Comparison of ENCODE assay signal across 7 mouse cellular contexts in the genomic region with DNA sequence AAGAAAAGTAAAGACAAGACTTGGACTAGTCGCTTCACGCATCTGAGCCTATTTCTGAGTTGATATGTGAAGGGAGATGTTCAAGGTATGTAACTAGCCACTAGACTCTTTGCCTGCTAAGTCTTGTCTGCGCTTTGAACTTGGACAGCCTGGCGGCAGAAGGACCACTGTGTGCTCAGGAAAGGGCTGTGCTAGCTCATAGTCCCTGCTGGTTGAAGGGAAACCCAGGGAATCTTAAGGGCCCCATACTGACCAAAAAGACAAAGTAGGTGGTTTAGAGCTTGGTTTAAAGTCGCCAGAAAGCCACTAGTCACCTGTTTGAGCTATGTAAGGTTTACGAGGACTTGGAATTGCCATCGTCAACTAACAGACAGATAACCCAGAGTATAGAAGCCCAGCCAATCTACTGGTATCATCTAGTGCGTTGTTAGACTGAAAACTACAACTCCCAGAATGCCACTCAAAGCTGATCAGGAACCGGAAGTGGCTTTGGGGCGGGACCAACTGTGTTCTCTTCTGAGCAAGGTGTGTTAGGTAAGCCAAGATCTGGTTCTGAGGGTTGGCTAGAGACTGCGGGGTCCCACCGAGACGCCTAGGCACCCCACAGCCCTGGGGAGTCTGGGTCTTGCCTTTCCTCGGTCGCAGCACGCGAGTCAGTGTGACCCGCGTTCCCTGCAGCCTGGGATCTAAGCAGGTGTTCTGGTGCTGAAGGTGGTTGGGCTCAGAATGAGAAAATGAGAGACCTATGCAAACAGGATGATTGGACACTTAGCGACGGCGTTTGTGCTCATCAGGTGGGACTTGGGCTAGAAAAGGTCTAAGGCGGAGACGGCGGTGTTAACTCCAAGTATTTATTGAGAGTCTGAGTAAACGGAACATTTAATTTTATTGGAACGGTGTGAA. TPM values are rescaled to one million over a fixed set of nuclear protein-coding genes. Genes with fewer than 3 reads are reported as not detected.
DNase-seq lines count a peak whose midpoint lies in the region; ATAC-seq lines count a peak whose summit lies in the region.

A gene (plus strand): TSS at position 466 of the 903 bp plus-strand sequence.

- DNase-seq in adipocyte (ENCODE audit: low spot score) = peak; percentile 68
- DNase-seq in cerebellum, postnatal 25 days = peak; percentile 79 to 86
- DNase-seq in frontal cortex, postnatal 36 days (ENCODE audit: low spot score in 2 of 2) = peak; percentile 62 to 73
- DNase-seq in induced T-regulatory cell, adult 2 months (ENCODE audit: low read depth) = peak; percentile 93
- peak; percentile 47 to 72 for DNase-seq in left cerebral cortex, adult 8-10 months (ENCODE audit: low spot score in 2 of 2)
- peak; percentile 55 to 75 for DNase-seq in right cerebral cortex, postnatal 36 days (ENCODE audit: low spot score in 2 of 2)

- ATAC-seq in megakaryocyte, adult 5-6 weeks (ENCODE audit: poor library complexity, severe bottlenecking) = peak; percentile 100

RNA-seq across cellular contexts. Expression of the gene that starts here (rescaled TPM):
- total RNA-seq in left cerebral cortex, adult 8-10 months (2022) = 10 to 100 TPM; 15.0 to 20.7 (median 16.7) TPM
- total RNA-seq in megakaryocyte, adult 5-6 weeks (2015) = 5.8 and 11.3 TPM in 2 replicates
- 15.9 and 16.2 TPM in 2 replicates for total RNA-seq in megakaryocyte, adult 5-6 weeks (2017)

Comparison
In these comparisons a context has a peak if more than half of its experiments do, and no peak if none do; other contexts are left out.
1. Peak in every context shown above with its lines: DNase-seq and ATAC-seq.